Mouse (Mus musculus) ES-E14 (cell line): ENCODE measurements at regions not wholly inside any gene's neighbourhood (a gene's known extent, or its start where the extent isn't known, plus 50 kb on each side); places are given as distances from the start of the nearest gene placed in this dataset.

Experiments
- DNase-seq: peaks from one replicate; pipeline ENCODE4 v3.0.0-alpha.2; 2013; ENCODE audit warnings: low read depth, low spot score
- H3K27ac ChIP-seq: 2 replicates; pipeline ENCODE4 v1.5.1; 2012; ENCODE audit warnings: low read depth, mild to moderate bottlenecking, low read length, moderate library complexity, mixed read lengths; ENCODE audit not compliant: poor library complexity, insufficient read depth, severe bottlenecking
- H3K36me3 ChIP-seq: 2 replicates; pipeline ENCODE4 v1.6.1; 2012; ENCODE audit warnings: mild to moderate bottlenecking, low read length, moderate library complexity, mixed read lengths; ENCODE audit not compliant: control insufficient read depth, poor library complexity, insufficient read depth, severe bottlenecking
- H3K4me1 ChIP-seq, 2 experiments: fragments of 150-350 bp in 1 of 2; sonication (generic) in 1 of 2; 2 replicates each; pipeline ENCODE4 v1.6.1; 2012; ENCODE audit warnings: low read length in 2 of 2, mild to moderate bottlenecking in 1 of 2, mixed read lengths in 1 of 2; ENCODE audit not compliant: control insufficient read depth in 2 of 2, insufficient read depth in 2 of 2, poor library complexity in 1 of 2
- H3K4me3 ChIP-seq, 2 experiments: fragments of 150-350 bp in 1 of 2; sonication (generic) in 1 of 2; 2 replicates each; pipeline ENCODE4 v1.5.1; 2012; ENCODE audit warnings: low read length in 2 of 2, low read depth in 1 of 2, mild to moderate bottlenecking in 1 of 2, mixed read lengths in 1 of 2; ENCODE audit not compliant: insufficient read depth in 1 of 2, poor library complexity in 1 of 2, severe bottlenecking in 1 of 2
- H3K9ac ChIP-seq: 2 replicates; pipeline ENCODE4 v1.6.1; 2012; ENCODE audit warnings: low read depth, mild to moderate bottlenecking, low read length, mixed read lengths; ENCODE audit not compliant: poor library complexity, insufficient read depth, severe bottlenecking
- H3K9me3 ChIP-seq: fragments of 150-350 bp; sonication (generic); 2 replicates; pipeline ENCODE4 v1.6.1; 2012; ENCODE audit warnings: low read depth, mild to moderate bottlenecking, low read length; ENCODE audit not compliant: control insufficient read depth, insufficient read depth
- CHD2 ChIP-seq: IDR thresholded peaks from 2 replicates; pipeline ENCODE4 v1.6.1; 2014; ENCODE audit warnings: mild to moderate bottlenecking, low read depth, low read length, inconsistent platforms
- HCFC1 ChIP-seq: IDR thresholded peaks from 2 replicates; pipeline ENCODE4 v1.6.1; 2012; ENCODE audit warnings: low read length, inconsistent platforms, borderline replicate concordance; ENCODE audit not compliant: insufficient read depth
- MAFK ChIP-seq: IDR thresholded peaks from 2 replicates; pipeline ENCODE4 v1.6.1; 2014; ENCODE audit warnings: mild to moderate bottlenecking, low read depth, low read length, inconsistent platforms; ENCODE audit not compliant: insufficient read depth
- ZC3H11A ChIP-seq: IDR thresholded peaks from 2 replicates; pipeline ENCODE4 v1.6.1; 2012; ENCODE audit warnings: low read depth, mild to moderate bottlenecking, inconsistent platforms, low read length, borderline replicate concordance
- ZNF384 ChIP-seq: IDR thresholded peaks from 2 replicates; pipeline ENCODE4 v1.6.1; 2012; ENCODE audit warnings: low read depth, low read length, inconsistent platforms
- in situ Hi-C, 2 experiments: fragments of 600-800 bp; cut with MboI; formaldehyde crosslinking; loops; one replicate each; pipeline ENCODE4 v1.15.1; 2025; ENCODE audit warnings: low sequenced_read_pairs in 2 of 2, inconsistent platforms in 1 of 2; ENCODE audit not compliant: unreplicated experiment in 2 of 2

DNA sequence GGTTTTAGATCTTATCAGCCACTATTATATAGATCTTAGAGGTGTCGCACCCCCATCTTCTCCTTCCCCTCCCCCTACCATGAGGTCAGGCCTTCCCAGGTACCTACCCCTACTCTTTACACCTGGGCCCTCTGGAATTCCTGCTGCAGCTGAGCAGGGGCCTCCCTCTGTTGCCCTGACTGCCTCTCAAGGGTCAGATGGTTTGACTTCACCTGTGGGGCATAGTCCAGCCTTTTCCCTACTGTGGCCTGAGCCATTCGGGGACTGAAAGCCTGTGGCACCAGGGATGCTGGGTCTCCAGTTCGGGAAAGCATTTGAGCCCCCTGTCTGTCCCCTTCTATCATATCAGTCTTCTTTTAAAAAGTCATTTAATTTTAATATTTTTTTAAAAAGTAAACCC lies 196.4 kb downstream of the Gadd45g start:
- Histone ChIP-seq H3K36me3 (no peaks in the 10 kb centered on the region), H3K9me3 (no peaks in the 10 kb centered on the region), H3K4me3 (no peak overlapping the region), H3K27ac (no peak overlapping the region), H3K4me1 (no peaks in the 10 kb centered on the region; a peak in 1 of 4 replicates), H3K9ac (no peak overlapping the region)
- no peak for TF ChIP-seq CHD2
- TF ChIP-seq ZNF384, result no peak
- TF ChIP-seq HCFC1, result no peak
- TF ChIP-seq MAFK, result no peak
- no peak for TF ChIP-seq ZC3H11A
- DNase-seq, result no peak
- in situ Hi-C loops, result no loop called here

DNA sequence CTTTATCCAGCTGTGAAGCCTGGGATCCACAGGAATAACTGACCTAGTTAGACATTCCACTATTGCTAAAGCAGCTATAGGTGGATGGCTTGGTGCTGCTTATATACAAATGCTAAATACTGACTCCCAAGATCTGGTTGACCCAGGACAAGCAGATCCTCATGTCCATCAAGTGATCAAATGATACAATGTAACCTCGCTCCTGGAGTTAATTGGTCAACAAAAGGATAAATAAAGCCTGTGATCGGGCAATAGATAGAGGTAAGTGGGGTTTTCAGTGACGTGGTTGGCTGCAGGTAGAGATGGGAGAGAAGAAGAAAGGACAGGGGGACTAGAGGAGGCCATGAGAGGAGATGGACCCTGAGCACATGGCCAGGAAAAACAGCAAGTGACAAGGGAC lies 197.4 kb downstream of the Gadd45g start:
- H3K27ac ChIP-seq, result no peak overlapping the region
- no peaks in the 10 kb centered on the region for H3K36me3 ChIP-seq
- in situ Hi-C loops, result no loop called here
- no peak overlapping the region for H3K4me3 ChIP-seq
- TF ChIP-seq ZC3H11A (no peak), HCFC1 (no peak)
- no peaks in the 10 kb centered on the region; a peak in 1 of 4 replicates for H3K4me1 ChIP-seq
- no peak overlapping the region for H3K9ac ChIP-seq
- no peak for DNase-seq
- H3K9me3 ChIP-seq, result no peaks in the 10 kb centered on the region; the same call in 1 of the 2 replicates

- in situ Hi-C loops, result no loop called here
- DNase-seq, result no peak
- no peaks in the 10 kb centered on the region; a peak in 1 of 4 replicates for H3K4me1 ChIP-seq
Observed at GRCm38 (mm10) chr13:52045349-52045748, 198.9 kb downstream of the Gadd45g start.

DNA sequence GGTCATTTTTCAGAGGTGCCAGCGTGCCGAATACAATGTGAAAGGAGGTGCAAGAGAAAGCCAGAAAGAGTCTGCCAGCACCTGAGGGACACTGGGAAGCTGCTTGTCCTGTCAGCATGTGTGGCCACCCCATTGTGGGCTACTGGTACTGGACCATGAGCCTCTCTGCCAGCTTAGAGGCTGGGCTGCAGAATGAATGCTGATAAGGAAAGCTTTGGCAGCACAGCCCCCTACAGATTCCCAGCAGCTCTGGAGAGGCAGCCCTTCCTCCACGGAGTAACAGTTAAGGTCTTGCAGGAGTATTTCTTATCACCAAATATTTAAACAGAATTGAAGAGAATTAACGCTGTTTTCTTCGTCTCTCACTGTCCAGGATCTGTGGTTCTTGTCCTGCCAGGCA lies 199.5 kb downstream of the Gadd45g start:
- H3K4me1 ChIP-seq, result no peaks in the 10 kb centered on the region; a peak in 1 of 4 replicates
- in situ Hi-C loops, result no loop called here
- H3K36me3 ChIP-seq, result no peaks in the 10 kb centered on the region
- no peak for DNase-seq
- no peak for TF ChIP-seq CHD2
- TF ChIP-seq ZC3H11A, result no peak
- no peak for TF ChIP-seq HCFC1
- no peak for TF ChIP-seq MAFK
- TF ChIP-seq ZNF384, result no peak
- H3K4me3 ChIP-seq, result no peak overlapping the region
- no peak overlapping the region for H3K9ac ChIP-seq
- H3K9me3 ChIP-seq, result peaks cover 4% of the 10 kb centered on the region; the same call in 1 of the 2 replicates
- no peak overlapping the region for H3K27ac ChIP-seq

More at GRCm38 (mm10) chr13:52045349-52045748, 198.9 kb downstream of the Gadd45g start:
- Histone ChIP-seq H3K36me3 (no peaks in the 10 kb centered on the region), H3K9me3 (peaks cover 4% of the 10 kb centered on the region; the same call in 1 of the 2 replicates), H3K27ac (no peak overlapping the region), H3K9ac (no peak overlapping the region), H3K4me3 (no peak overlapping the region)
- no peak for TF ChIP-seq ZNF384
- TF ChIP-seq HCFC1, result no peak

DNA sequence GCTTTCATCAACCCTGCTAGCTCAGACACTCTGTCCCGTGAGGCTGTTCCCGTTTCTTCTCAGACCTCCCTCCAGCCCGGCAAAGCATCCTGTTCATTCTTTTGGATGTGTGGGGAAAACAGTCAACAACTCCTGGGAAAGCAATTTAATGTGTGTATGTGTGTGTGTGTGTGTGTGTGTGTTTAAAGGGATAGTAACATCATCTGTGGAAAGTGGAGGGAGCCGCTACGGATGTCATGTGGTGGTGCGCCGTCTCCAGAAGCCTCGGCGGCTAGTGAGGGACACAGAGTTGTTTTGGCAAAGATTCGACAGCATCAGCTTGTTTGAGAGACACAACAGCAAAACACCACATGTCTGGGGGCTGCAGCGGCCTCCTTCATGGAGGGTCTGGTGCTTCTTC lies 200.2 kb downstream of the Gadd45g start:
- TF ChIP-seq ZNF384 (no peak), MAFK (no peak), HCFC1 (no peak), ZC3H11A (no peak), CHD2 (no peak)
- in situ Hi-C loops, result no loop called here
- H3K4me3 ChIP-seq, result peak overlapping the region; percentile 33 to 64; a peak in 3 of 4 replicates
- no peak for DNase-seq
- peaks cover 4% of the 10 kb centered on the region; the same call in 1 of the 2 replicates for H3K9me3 ChIP-seq
- H3K9ac ChIP-seq, result no peak overlapping the region; the same call in 1 of the 2 replicates
- H3K27ac ChIP-seq, result no peak overlapping the region
- no peaks in the 10 kb centered on the region; a peak in 1 of 4 replicates for H3K4me1 ChIP-seq
- H3K36me3 ChIP-seq, result no peaks in the 10 kb centered on the region
